Mouse (Mus musculus): ENCODE measurements around the gene Brap. TPM values are rescaled to one million over a fixed set of nuclear protein-coding genes. Genes with fewer than 3 reads are reported as not detected.
"Not testable (repeated sequence)": the region's sequence is repeated elsewhere in the genome, so short reads cannot be mapped to it uniquely, and the experiment has no call there.

The Brap gene
- polyA plus RNA-seq, 1 experiment from 2014 or later = 29.5 TPM

- Histone ChIP-seq H3K4me3 (replicated peaks; ENCODE audit: low read length) (no peak overlapping the region), H3K27me3 (ENCODE audit: control insufficient read depth, insufficient read depth, low read length) (no peaks in the 10 kb centered on the region), H3K27ac (ENCODE audit: low read length) (no peak overlapping the region), H3K36me3 (ENCODE audit: control insufficient read depth, insufficient read depth, low read length) (no peaks in the 10 kb centered on the region), H3K9me3 (replicated peaks; ENCODE audit: control insufficient read depth, low read length) (no peaks in the 10 kb centered on the region), H3K4me2 (ENCODE audit: low read depth, low read length) (no peak overlapping the region), H3K9ac (ENCODE audit: low read length) (no peak overlapping the region), H3K4me1 (ENCODE audit: control insufficient read depth, insufficient read depth, low read length) (no peaks in the 10 kb centered on the region)
- WGBS = 39% methylated on average over 3 of the region's 3 CpGs
- ATAC-seq (ENCODE audit: insufficient read depth, low FRiP score) = no peak
These were observed 27.6 kb upstream of the Brap start for GRCm38 (mm10) chr5:121632804-121633203.

GRCm38 (mm10) chr5:121634668-121635067, 25.7 kb upstream of the Brap start:
- Histone ChIP-seq H3K9me3 (replicated peaks; ENCODE audit: control insufficient read depth, low read length) (no peaks in the 10 kb centered on the region), H3K4me2 (ENCODE audit: low read depth, low read length) (no peak overlapping the region), H3K27me3 (ENCODE audit: control insufficient read depth, insufficient read depth, low read length) (no peaks in the 10 kb centered on the region), H3K4me1 (ENCODE audit: control insufficient read depth, insufficient read depth, low read length) (no peaks in the 10 kb centered on the region), H3K36me3 (ENCODE audit: control insufficient read depth, insufficient read depth, low read length) (no peaks in the 10 kb centered on the region), H3K27ac (ENCODE audit: low read length) (no peak overlapping the region), H3K9ac (ENCODE audit: low read length) (no peak overlapping the region), H3K4me3 (replicated peaks; ENCODE audit: low read length) (no peak overlapping the region)
- 82% methylated on average over 5 of the region's 5 CpGs for WGBS
- ATAC-seq (ENCODE audit: insufficient read depth, low FRiP score) = no peak

- Histone ChIP-seq H3K9ac (ENCODE audit: low read length) (no peak overlapping the region), H3K4me3 (replicated peaks; ENCODE audit: low read length) (no peak overlapping the region), H3K4me1 (ENCODE audit: control insufficient read depth, insufficient read depth, low read length) (no peaks in the 10 kb centered on the region), H3K9me3 (replicated peaks; ENCODE audit: control insufficient read depth, low read length) (no peaks in the 10 kb centered on the region), H3K4me2 (ENCODE audit: low read depth, low read length) (no peak overlapping the region), H3K36me3 (ENCODE audit: control insufficient read depth, insufficient read depth, low read length) (no peaks in the 10 kb centered on the region), H3K27ac (ENCODE audit: low read length) (no peak overlapping the region), H3K27me3 (ENCODE audit: control insufficient read depth, insufficient read depth, low read length) (no peaks in the 10 kb centered on the region)
- WGBS = 81% methylated on average over 6 of the region's 6 CpGs
- no peak for ATAC-seq (ENCODE audit: insufficient read depth, low FRiP score)
These were observed 23.1 kb upstream of the Brap start for GRCm38 (mm10) chr5:121637296-121637695.

GRCm38 (mm10) chr5:121639601-121640000, 20.8 kb upstream of the Brap start:
- 88% methylated on average over 9 of the region's 9 CpGs for WGBS
- H3K9me3 ChIP-seq (replicated peaks; ENCODE audit: control insufficient read depth, low read length) = no peaks in the 10 kb centered on the region
- ATAC-seq (ENCODE audit: insufficient read depth, low FRiP score) = no peak
- no peak overlapping the region for H3K27ac ChIP-seq (ENCODE audit: low read length)
- H3K4me1 ChIP-seq (ENCODE audit: control insufficient read depth, insufficient read depth, low read length) = no peaks in the 10 kb centered on the region
- H3K27me3 ChIP-seq (ENCODE audit: control insufficient read depth, insufficient read depth, low read length) = no peaks in the 10 kb centered on the region
- no peak overlapping the region for H3K4me2 ChIP-seq (ENCODE audit: low read depth, low read length)
- H3K36me3 ChIP-seq (ENCODE audit: control insufficient read depth, insufficient read depth, low read length) = no peaks in the 10 kb centered on the region
- no peak overlapping the region for H3K9ac ChIP-seq (ENCODE audit: low read length)
- no peak overlapping the region for H3K4me3 ChIP-seq (replicated peaks; ENCODE audit: low read length)

- Histone ChIP-seq H3K9me3 (replicated peaks; ENCODE audit: control insufficient read depth, low read length) (no peaks in the 10 kb centered on the region), H3K36me3 (ENCODE audit: control insufficient read depth, insufficient read depth, low read length) (no peaks in the 10 kb centered on the region), H3K27me3 (ENCODE audit: control insufficient read depth, insufficient read depth, low read length) (no peaks in the 10 kb centered on the region), H3K27ac (ENCODE audit: low read length) (no peak overlapping the region), H3K4me3 (replicated peaks; ENCODE audit: low read length) (no peak overlapping the region), H3K4me1 (ENCODE audit: control insufficient read depth, insufficient read depth, low read length) (no peaks in the 10 kb centered on the region), H3K4me2 (ENCODE audit: low read depth, low read length) (no peak overlapping the region), H3K9ac (ENCODE audit: low read length) (no peak overlapping the region)
- 81% methylated on average over 7 of the region's 7 CpGs for WGBS
- no peak for ATAC-seq (ENCODE audit: insufficient read depth, low FRiP score)
These were observed 11.2 kb upstream of the Brap start for GRCm38 (mm10) chr5:121649134-121649533.

GRCm38 (mm10) chr5:121654526-121654925, 5.8 kb upstream of the Brap start:
- no peak overlapping the region for H3K4me2 ChIP-seq (ENCODE audit: low read depth, low read length)
- H3K4me3 ChIP-seq (replicated peaks; ENCODE audit: low read length) = no peak overlapping the region
- H3K4me1 ChIP-seq (ENCODE audit: control insufficient read depth, insufficient read depth, low read length) = no peaks in the 10 kb centered on the region
- no peak overlapping the region for H3K9ac ChIP-seq (ENCODE audit: low read length)
- 85% methylated on average over 4 of the region's 4 CpGs for WGBS
- no peaks in the 10 kb centered on the region for H3K27me3 ChIP-seq (ENCODE audit: control insufficient read depth, insufficient read depth, low read length)
- no peaks in the 10 kb centered on the region for H3K9me3 ChIP-seq (replicated peaks; ENCODE audit: control insufficient read depth, low read length)
- ATAC-seq (ENCODE audit: insufficient read depth, low FRiP score) = no peak
- H3K27ac ChIP-seq (ENCODE audit: low read length) = no peak overlapping the region
- no peaks in the 10 kb centered on the region for H3K36me3 ChIP-seq (ENCODE audit: control insufficient read depth, insufficient read depth, low read length)

GRCm38 (mm10) chr5:121656866-121657265, 3.5 kb upstream of the Brap start:
- WGBS = 71% methylated on average over 6 of the region's 6 CpGs
- H3K27ac ChIP-seq (ENCODE audit: low read length); H3K27me3 ChIP-seq (ENCODE audit: control insufficient read depth, insufficient read depth, low read length); H3K9me3 ChIP-seq (replicated peaks; ENCODE audit: control insufficient read depth, low read length); H3K4me1 ChIP-seq (ENCODE audit: control insufficient read depth, insufficient read depth, low read length); H3K4me2 ChIP-seq (ENCODE audit: low read depth, low read length); H3K4me3 ChIP-seq (replicated peaks; ENCODE audit: low read length); H3K36me3 ChIP-seq (ENCODE audit: control insufficient read depth, insufficient read depth, low read length); ATAC-seq (ENCODE audit: insufficient read depth, low FRiP score); H3K9ac ChIP-seq (ENCODE audit: low read length): not testable (repeated sequence)

- not testable (repeated sequence) for H3K9ac ChIP-seq (ENCODE audit: low read length); H3K4me3 ChIP-seq (replicated peaks; ENCODE audit: low read length); H3K36me3 ChIP-seq (ENCODE audit: control insufficient read depth, insufficient read depth, low read length); H3K4me1 ChIP-seq (ENCODE audit: control insufficient read depth, insufficient read depth, low read length); ATAC-seq (ENCODE audit: insufficient read depth, low FRiP score); H3K27me3 ChIP-seq (ENCODE audit: control insufficient read depth, insufficient read depth, low read length); H3K4me2 ChIP-seq (ENCODE audit: low read depth, low read length); H3K9me3 ChIP-seq (replicated peaks; ENCODE audit: control insufficient read depth, low read length); H3K27ac ChIP-seq (ENCODE audit: low read length)
- WGBS = 90% methylated on average over 6 of the region's 6 CpGs
These were observed 2.7 kb upstream of the Brap start for GRCm38 (mm10) chr5:121657656-121658055.

GRCm38 (mm10) chr5:121660897-121661254, 513 bp downstream of the Brap start:
- H3K27me3 ChIP-seq (ENCODE audit: control insufficient read depth, insufficient read depth, low read length) = no peaks in the 10 kb centered on the region
- peaks cover 8% of the 10 kb centered on the region; the same call in 1 of the 2 replicates for H3K36me3 ChIP-seq (ENCODE audit: control insufficient read depth, insufficient read depth, low read length)
- H3K4me1 ChIP-seq (ENCODE audit: control insufficient read depth, insufficient read depth, low read length) = 0 out of 2 replicates have a peak, but pooled peaks cover 10% of the 10 kb centered on the region
- peak overlapping the region; percentile 88 for H3K4me2 ChIP-seq (ENCODE audit: low read depth, low read length)
- H3K27ac ChIP-seq (ENCODE audit: low read length) = peak overlapping the region; percentile 56; the same call in 1 of the 2 replicates
- ATAC-seq (ENCODE audit: insufficient read depth, low FRiP score) = no peak
- peak overlapping the region; percentile 73 for H3K4me3 ChIP-seq (replicated peaks; ENCODE audit: low read length)
- H3K9ac ChIP-seq (ENCODE audit: low read length) = peak overlapping the region; percentile 89
- WGBS = under 1% methylated on average over 26 of the region's 26 CpGs
- no peaks in the 10 kb centered on the region for H3K9me3 ChIP-seq (replicated peaks; ENCODE audit: control insufficient read depth, low read length)

- no peak overlapping the region for H3K27ac ChIP-seq (ENCODE audit: low read length)
- peak overlapping the region; percentile 73 for H3K4me3 ChIP-seq (replicated peaks; ENCODE audit: low read length)
- ATAC-seq (ENCODE audit: insufficient read depth, low FRiP score) = no peak
- H3K36me3 ChIP-seq (ENCODE audit: control insufficient read depth, insufficient read depth, low read length) = peaks cover 8% of the 10 kb centered on the region; the same call in 1 of the 2 replicates
- 0 out of 2 replicates have a peak, but pooled peaks cover 10% of the 10 kb centered on the region for H3K4me1 ChIP-seq (ENCODE audit: control insufficient read depth, insufficient read depth, low read length)
- H3K9ac ChIP-seq (ENCODE audit: low read length) = peak overlapping the region; percentile 89
- WGBS = 78% methylated on average over 5 of the region's 5 CpGs
- no peaks in the 10 kb centered on the region for H3K27me3 ChIP-seq (ENCODE audit: control insufficient read depth, insufficient read depth, low read length)
- H3K4me2 ChIP-seq (ENCODE audit: low read depth, low read length) = peak overlapping the region; percentile 88
- no peaks in the 10 kb centered on the region for H3K9me3 ChIP-seq (replicated peaks; ENCODE audit: control insufficient read depth, low read length)
These were observed 1.1 kb downstream of the Brap start for GRCm38 (mm10) chr5:121661494-121661893.
